Mouse (Mus musculus) bone marrow, adult 2 months (tissue): ENCODE results near the gene Vmac.

Experiments used
- CTCF ChIP-seq: fragments of 200-500 bp; IDR thresholded peaks from 2 replicates; pipeline ENCODE4 v1.5.1; 2011; ENCODE audit warnings: low read length, control low read depth; ENCODE audit not compliant: control insufficient read depth, insufficient read depth
- POLR2A ChIP-seq: fragments of 200-500 bp; IDR thresholded peaks from 2 replicates; pipeline ENCODE4 v1.6.1; 2011; ENCODE audit warnings: low read depth, mild to moderate bottlenecking, control low read depth, low read length, borderline replicate concordance; ENCODE audit not compliant: control insufficient read depth

DNA sequence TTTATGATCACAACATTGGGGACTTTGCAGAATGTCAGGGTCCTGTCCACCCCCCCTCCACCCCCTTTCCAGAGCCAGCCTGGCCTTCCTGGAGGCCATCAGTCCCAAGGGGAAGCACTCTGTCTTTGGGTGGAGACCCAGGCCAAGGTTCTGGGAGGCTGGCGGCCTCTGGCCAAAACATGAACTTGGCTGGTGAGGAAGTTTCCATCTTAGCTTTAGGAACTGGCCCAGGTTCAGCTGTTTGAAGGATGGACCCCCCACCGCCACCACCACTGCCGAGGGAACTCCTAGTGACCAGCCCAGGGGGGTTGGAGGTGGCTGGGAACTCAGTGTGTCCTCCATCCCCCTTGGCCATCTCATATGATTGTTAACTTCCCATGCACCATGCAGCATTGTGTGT is 43.3 kb upstream of the Vmac start:
- TF ChIP-seq CTCF (no peak), POLR2A (no peak)
